Mouse (Mus musculus) embryo, embryonic 11 days (tissue): Measurements from ENCODE around the gene Marveld2.

Experiments used
- DNase-seq: peaks from one replicate; pipeline ENCODE4 v3.0.0-alpha.2; 2015

Marveld2 gene

GRCm38 (mm10) chr13:100616181-100617087 is at the start of gene Marveld2:
Gene Marveld2, minus strand, starts transcription at chr13:100616971.
- peak; percentile 50 for DNase-seq

- peak; percentile 76 for DNase-seq
These were observed 43.2 kb upstream of the Marveld2 start for GRCm38 (mm10) chr13:100659864-100660456.

GRCm38 (mm10) chr13:100658091-100658490 is 41.3 kb upstream of the Marveld2 start:
- no peak for DNase-seq

GRCm38 (mm10) chr13:100651439-100652186 is 34.8 kb upstream of the Marveld2 start, which contains the start of gene Taf9:
Gene Taf9, plus strand, starts transcription at chr13:100651579.
- DNase-seq: peak; percentile 7

- DNase-seq: peak; percentile 95
These were observed 34.0 kb upstream of the Marveld2 start, which contains the start of the genes Ak6 and Rad17 for GRCm38 (mm10) chr13:100650550-100651438. Gene Ak6, plus strand, starts transcription at chr13:100650979. Gene Rad17, minus strand, starts transcription at chr13:100651051.

- DNase-seq: no peak
These were observed 31.5 kb upstream of the Marveld2 start for GRCm38 (mm10) chr13:100648223-100648622.

GRCm38 (mm10) chr13:100642471-100643209 is 25.9 kb upstream of the Marveld2 start:
- DNase-seq: no peak

- DNase-seq: no peak
These were observed 17.4 kb upstream of the Marveld2 start for GRCm38 (mm10) chr13:100634106-100634691.

- no peak for DNase-seq
These were observed 5.5 kb upstream of the Marveld2 start for GRCm38 (mm10) chr13:100622241-100622640.

GRCm38 (mm10) chr13:100617583-100617982 is 812 bp upstream of the Marveld2 start:
- DNase-seq: no peak

GRCm38 (mm10) chr13:100612903-100613302 is 3.9 kb downstream of the Marveld2 start:
- DNase-seq: no peak

- no peak for DNase-seq
These were observed 4.5 kb downstream of the Marveld2 start for GRCm38 (mm10) chr13:100612251-100612650.

- DNase-seq: no peak
These were observed 5.5 kb downstream of the Marveld2 start for GRCm38 (mm10) chr13:100611266-100611665.

GRCm38 (mm10) chr13:100607756-100608155 is 9.0 kb downstream of the Marveld2 start:
- DNase-seq: no peak

GRCm38 (mm10) chr13:100605845-100606244 is 10.9 kb downstream of the Marveld2 start:
- no peak for DNase-seq

- DNase-seq: no peak
These were observed 13.1 kb downstream of the Marveld2 start for GRCm38 (mm10) chr13:100603738-100604095.

- DNase-seq: no peak
These were observed 13.6 kb downstream of the Marveld2 start for GRCm38 (mm10) chr13:100603031-100603737.

- DNase-seq: no peak
These were observed 14.4 kb downstream of the Marveld2 start for GRCm38 (mm10) chr13:100602239-100602902.

- DNase-seq: no peak
These were observed 15.7 kb downstream of the Marveld2 start for GRCm38 (mm10) chr13:100601034-100601433.

GRCm38 (mm10) chr13:100600317-100600716 is 16.5 kb downstream of the Marveld2 start:
- no peak for DNase-seq
